Mouse (Mus musculus) heart, adult 2 months (tissue): ENCODE data around the gene Brwd1.

ENCODE experiments used
- CTCF ChIP-seq: fragments of 200-600 bp; IDR thresholded peaks from 2 replicates; pipeline ENCODE4 v1.8.1; 2022; ENCODE audit warnings: antibody characterized with exemption, mild to moderate bottlenecking, moderate library complexity
- POLR2A ChIP-seq: fragments of 200-500 bp; IDR thresholded peaks from 2 replicates; pipeline ENCODE4 v1.6.1; 2011; ENCODE audit warnings: mild to moderate bottlenecking, low read depth, low read length, control low read depth; ENCODE audit not compliant: insufficient read depth

DNA sequence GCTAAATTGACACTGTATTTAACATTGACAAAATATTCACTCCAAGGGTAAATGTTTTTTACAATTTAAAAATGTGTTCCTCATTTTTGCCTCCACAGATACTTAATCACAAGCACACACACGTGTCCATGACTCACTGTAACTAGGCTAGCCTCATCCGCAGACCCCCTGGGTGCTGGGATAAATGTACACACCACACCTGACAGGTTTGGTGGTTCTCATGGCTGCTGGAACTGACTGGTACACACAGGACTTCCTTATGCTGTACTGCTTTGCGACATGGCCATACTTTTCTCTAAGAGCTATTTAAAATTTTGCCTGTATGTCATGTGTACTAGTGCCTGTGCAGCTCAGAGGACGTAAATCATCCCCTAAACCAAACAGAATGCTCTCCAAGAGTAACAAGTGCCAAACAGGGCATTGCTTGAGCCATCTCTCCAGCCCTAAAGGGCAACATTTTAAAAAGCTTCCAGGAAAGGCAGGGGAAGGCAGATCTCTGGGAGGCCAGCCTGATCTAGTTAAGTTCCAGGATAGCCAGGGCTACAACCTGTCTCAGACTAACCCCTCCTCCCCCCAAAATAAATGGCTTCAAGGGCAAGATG is 37.8 kb upstream of the Brwd1 start:
- no peak for TF ChIP-seq CTCF
- TF ChIP-seq POLR2A = no peak
